In genomic region chr4:154229569-154229968, GRCm38 (mm10) we compare ENCODE assay signal across 24 mouse cellular contexts. TPM values are rescaled to one million over a fixed set of nuclear protein-coding genes. Genes with fewer than 3 reads are reported as not detected.
DNase-seq lines count a peak whose midpoint lies in the region; ATAC-seq and TF ChIP-seq lines count a peak whose summit lies in the region.
"Had no signal": no experiment of that assay in that cellular context is flagged by ENCODE, and none has a peak within 500 bp of the region (broad histone marks: within the 10 kb centered on the region; RNA-seq: fewer than 3 reads in every experiment).

No protein-coding gene starts in this region.

- no peak for TF ChIP-seq POLR2A in heart, adult 2 months (IDR thresholded peaks at IDR 0.05; ENCODE audit: insufficient read depth, low read depth, low read length)

- no peaks in the 10 kb centered on the region for H3K9me3 ChIP-seq in heart, embryonic 10.5 days
- H3K9me3 ChIP-seq: embryonic facial prominence, embryonic 10.5 days; embryonic facial prominence, embryonic 12.5 days; forebrain, embryonic 13.5 days; forebrain, embryonic 15.5 days had no signal

- H3K4me1 ChIP-seq in heart, embryonic 10.5 days = peaks cover 90% of the 10 kb centered on the region
- H3K4me1 ChIP-seq in heart, adult 2 months (ENCODE audit: control insufficient read depth, insufficient read depth, low read length) = peaks cover 36% of the 10 kb centered on the region

- TF ChIP-seq EP300 in heart, adult 2 months (IDR thresholded peaks at IDR 0.05; ENCODE audit: insufficient read depth, low read depth, low read length) = no peak

- H3K79me2 ChIP-seq in heart, adult 2 months (replicated peaks; ENCODE audit: control insufficient read depth, insufficient read depth, low read length) = no peaks in the 10 kb centered on the region

- H3K36me3 ChIP-seq in heart, embryonic 10.5 days = no peaks in the 10 kb centered on the region
- no peaks in the 10 kb centered on the region for H3K36me3 ChIP-seq in heart, adult 2 months (ENCODE audit: control insufficient read depth, insufficient read depth, low read length)
- H3K36me3 ChIP-seq: embryonic facial prominence, embryonic 12.5 days; forebrain, embryonic 15.5 days; G1E had no signal

- H3K27ac ChIP-seq in heart, embryonic 10.5 days = peak overlapping the region; percentile 18; the same call in 1 of the 2 replicates
- H3K27ac ChIP-seq in heart, adult 2 months = no peak overlapping the region
- H3K27ac ChIP-seq: embryonic facial prominence, embryonic 10.5 days; embryonic facial prominence, embryonic 12.5 days; forebrain, embryonic 13.5 days; forebrain, embryonic 15.5 days had no signal

- intact Hi-C loops in gastrocnemius, postnatal 14 days (cut with DNase I; ENCODE audit: low total_unique reads) = no loop called here
- intact Hi-C loops in heart, adult 2 months (cut with DNase I) = no loop called here

- no peak overlapping the region for H3K9ac ChIP-seq in heart, adult 2 months (ENCODE audit: low read depth, low read length)
- H3K9ac ChIP-seq: embryonic facial prominence, embryonic 12.5 days; forebrain, embryonic 13.5 days; forebrain, embryonic 15.5 days; forebrain, postnatal 0 days had no signal

- no peak overlapping the region for H3K4me3 ChIP-seq in heart, embryonic 10.5 days
- H3K4me3 ChIP-seq in heart, adult 2 months = no peak overlapping the region
- H3K4me3 ChIP-seq: embryonic facial prominence, embryonic 10.5 days; embryonic facial prominence, embryonic 12.5 days; forebrain, embryonic 13.5 days; forebrain, embryonic 15.5 days had no signal

- DNase-seq in cerebellum, postnatal 14 days = peak; percentile 32 to 54
- DNase-seq in cerebellum, postnatal 36 days = peak; percentile 29 to 36
- no peak for DNase-seq in cerebellum, adult 18-20 months
- DNase-seq in gastrocnemius, postnatal 14 days = peak; percentile 37
- no peak for DNase-seq in gastrocnemius, adult 18-20 months (ENCODE audit: low spot score)
- DNase-seq in heart, embryonic 10.5 days (ENCODE audit: low spot score) = no peak
- no peak for DNase-seq in heart, adult 2 months
- DNase-seq: adrenal gland, adult 8-10 months; adrenal gland, postnatal 14 days; B cell, adult 2 months; cerebellum, adult 11 months; cerebellum, adult 9-10 months; cerebellum, postnatal 10 days; forebrain, postnatal 0 days had no signal

- no peak for TF ChIP-seq CTCF in heart, adult 2 months (IDR thresholded peaks at IDR 0.05)

- WGBS in heart, embryonic 10.5 days = 87% methylated on average over 9 of the region's 9 CpGs
- WGBS in heart, adult 2 months = 74% methylated on average over 9 of the region's 9 CpGs

- 0 out of 2 replicates have a peak, but pooled peaks cover 19% of the 10 kb centered on the region for H3K27me3 ChIP-seq in heart, embryonic 10.5 days (ENCODE audit: insufficient read depth, poor library complexity, severe bottlenecking)
- no peaks in the 10 kb centered on the region for H3K27me3 ChIP-seq in heart, adult 2 months (ENCODE audit: control insufficient read depth, insufficient read depth, low read length)
- H3K27me3 ChIP-seq: CH12.LX; embryonic facial prominence, embryonic 12.5 days; forebrain, embryonic 13.5 days; forebrain, embryonic 15.5 days; Patski had no signal

- ATAC-seq in cerebellum, adult (ENCODE audit: insufficient number of reproducible peaks, low FRiP score, low TSS enrichment) = no peak
- ATAC-seq: activated CD4-positive, CD25-positive, alpha-beta regulatory T cell, adult 4 months; CD4-positive, CD25-positive, alpha-beta regulatory T cell, adult 4 months; forebrain, embryonic 13.5 days; forebrain, embryonic 15.5 days; forebrain, postnatal 0 days; Patski had no signal

RNA-seq across cellular contexts. Expression of gene Megf6, which starts 59.0 kb away (rescaled TPM):
- total RNA-seq in gastrocnemius, postnatal 14 days (2021) = 1 to 10 TPM; 2.9 to 3.4 TPM
- total RNA-seq in gastrocnemius, adult 18-20 months (2021) = under 1 TPM; 0.25 to 0.40 TPM
- 8.7 and 13.5 TPM in 2 replicates for polyA plus RNA-seq in heart, embryonic 10.5 days (2016; fragmentation: Nextera tagmentation; extraction: Ambion mirVana)
- total RNA-seq in heart, adult 2 months (2021) = 1 to 10 TPM; 4.1 to 4.9 TPM
- 4.3 and 4.5 TPM in 2 replicates for polyA plus RNA-seq in heart, adult 2 months (2012; rRNA removed)
- total RNA-seq: CH12.LX had no signal
- polyA plus RNA-seq: activated CD4-positive, CD25-positive, alpha-beta regulatory T cell, adult 4 months; CD4-positive, CD25-positive, alpha-beta regulatory T cell, adult 4 months had no signal

Comparison
In these comparisons a context has a peak if more than half of its experiments do, and no peak if none do; other contexts are left out.
1. DNase-seq: peak in cerebellum, postnatal 14 days (2 of 2), cerebellum, postnatal 36 days (2 of 2) and gastrocnemius, postnatal 14 days (single experiment); none in cerebellum, adult 18-20 months (0 of 2), gastrocnemius, adult 18-20 months (single experiment), heart, embryonic 10.5 days (single experiment) and heart, adult 2 months (0 of 2).